Mouse (Mus musculus): Measurements from ENCODE around the gene Cobl.

GRCm38 (mm10) chr11:12426746-12427145 lies 38.0 kb downstream of the Cobl start:
- TF ChIP-seq CTCF (IDR thresholded peaks at IDR 0.05; ENCODE audit: control insufficient read depth, insufficient read depth, insufficient replicate concordance, low read depth, low read length) (no peak), POLR2A (IDR thresholded peaks at IDR 0.05; ENCODE audit: control insufficient read depth, low read depth, low read length) (no peak)

Data from testis, adult 2 months (tissue).